Mouse (Mus musculus) splenic B cell, adult 2 months (primary cell): ENCODE results near the gene Kxd1.

Source experiments
- DNase-seq: peaks from one replicate; pipeline ENCODE4 v3.0.0-alpha.2; 2011; ENCODE audit warnings: low read depth, low spot score
- H3K27me3 ChIP-seq: 2 replicates; pipeline ENCODE4 v1.6.1; 2012; ENCODE audit warnings: mild to moderate bottlenecking, low read length, moderate library complexity, mixed read lengths; ENCODE audit not compliant: control insufficient read depth, poor library complexity, insufficient read depth, severe bottlenecking
- H3K36me3 ChIP-seq: 2 replicates; pipeline ENCODE4 v1.6.1; 2012; ENCODE audit warnings: mild to moderate bottlenecking, low read length, moderate library complexity, mixed read lengths; ENCODE audit not compliant: control insufficient read depth, poor library complexity, insufficient read depth, severe bottlenecking

Kxd1 gene

DNA sequence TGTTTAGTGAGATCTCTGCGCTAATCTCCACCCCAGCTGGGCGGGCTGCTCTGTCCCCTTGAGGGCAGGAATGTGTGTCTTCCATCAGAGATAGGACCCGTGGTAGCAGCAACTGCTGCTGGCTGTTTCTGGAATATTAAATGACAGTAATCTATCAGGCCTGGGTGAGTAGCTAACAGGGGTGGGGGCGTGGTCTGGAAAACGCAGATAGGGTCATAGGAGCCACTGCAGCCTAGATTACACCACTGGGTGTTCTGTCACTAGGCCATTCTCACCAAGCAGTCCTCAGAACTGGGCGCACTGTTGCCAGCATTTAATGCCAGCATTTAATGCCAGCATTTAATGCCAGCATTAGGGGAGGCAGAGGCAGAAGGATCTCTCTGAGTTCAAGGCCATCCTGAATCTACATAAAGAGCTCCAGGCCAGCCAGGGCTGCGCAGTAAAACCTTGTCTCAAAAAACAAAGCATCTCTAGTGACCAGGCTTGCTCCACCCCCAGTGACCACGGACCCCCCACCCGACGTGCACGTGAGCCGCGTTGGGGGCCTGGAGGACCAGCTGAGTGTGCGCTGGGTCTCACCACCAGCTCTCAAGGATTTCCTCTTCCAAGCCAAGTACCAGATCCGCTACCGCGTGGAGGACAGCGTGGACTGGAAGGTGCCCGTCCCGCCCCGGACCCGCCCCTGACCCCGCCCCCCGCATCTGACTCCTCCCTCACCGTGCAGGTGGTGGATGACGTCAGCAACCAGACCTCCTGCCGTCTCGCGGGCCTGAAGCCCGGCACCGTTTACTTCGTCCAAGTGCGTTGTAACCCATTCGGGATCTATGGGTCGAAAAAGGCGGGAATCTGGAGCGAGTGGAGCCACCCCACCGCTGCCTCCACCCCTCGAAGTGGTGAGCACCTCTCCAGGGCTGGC lies 27.1 kb downstream of the Kxd1 start:
- no peaks in the 10 kb centered on the region for H3K36me3 ChIP-seq
- H3K27me3 ChIP-seq: no peaks in the 10 kb centered on the region
- DNase-seq: peak; percentile 82

DNA sequence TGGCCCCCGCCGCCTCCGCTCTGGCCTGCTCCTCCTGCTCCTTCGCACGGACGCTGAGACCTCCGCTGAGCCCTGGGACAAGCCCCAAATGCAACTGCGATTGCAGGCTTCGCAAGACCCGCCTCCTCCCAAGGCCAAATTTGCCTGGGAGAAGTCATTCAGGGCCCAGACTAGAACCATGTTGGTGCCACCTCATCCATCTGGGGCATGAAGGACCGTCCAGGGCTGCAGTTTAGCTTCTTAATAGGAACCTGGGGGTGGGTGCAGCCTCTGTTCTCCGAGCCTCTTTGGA lies 32.0 kb downstream of the Kxd1 start:
- DNase-seq: no peak
- no peaks in the 10 kb centered on the region for H3K36me3 ChIP-seq
- H3K27me3 ChIP-seq: peaks cover 2% of the 10 kb centered on the region; the same call in 1 of the 2 replicates

GRCm38 (mm10) chr8:70495001-70495770 lies 32.6 kb downstream of the Kxd1 start:
- no peaks in the 10 kb centered on the region for H3K36me3 ChIP-seq
- DNase-seq: no peak

GRCm38 (mm10) chr8:70494416-70494945 lies 33.3 kb downstream of the Kxd1 start:
- DNase-seq: peak; percentile 64

More at GRCm38 (mm10) chr8:70495001-70495770, 32.6 kb downstream of the Kxd1 start:
- peaks cover 2% of the 10 kb centered on the region; the same call in 1 of the 2 replicates for H3K27me3 ChIP-seq

DNA sequence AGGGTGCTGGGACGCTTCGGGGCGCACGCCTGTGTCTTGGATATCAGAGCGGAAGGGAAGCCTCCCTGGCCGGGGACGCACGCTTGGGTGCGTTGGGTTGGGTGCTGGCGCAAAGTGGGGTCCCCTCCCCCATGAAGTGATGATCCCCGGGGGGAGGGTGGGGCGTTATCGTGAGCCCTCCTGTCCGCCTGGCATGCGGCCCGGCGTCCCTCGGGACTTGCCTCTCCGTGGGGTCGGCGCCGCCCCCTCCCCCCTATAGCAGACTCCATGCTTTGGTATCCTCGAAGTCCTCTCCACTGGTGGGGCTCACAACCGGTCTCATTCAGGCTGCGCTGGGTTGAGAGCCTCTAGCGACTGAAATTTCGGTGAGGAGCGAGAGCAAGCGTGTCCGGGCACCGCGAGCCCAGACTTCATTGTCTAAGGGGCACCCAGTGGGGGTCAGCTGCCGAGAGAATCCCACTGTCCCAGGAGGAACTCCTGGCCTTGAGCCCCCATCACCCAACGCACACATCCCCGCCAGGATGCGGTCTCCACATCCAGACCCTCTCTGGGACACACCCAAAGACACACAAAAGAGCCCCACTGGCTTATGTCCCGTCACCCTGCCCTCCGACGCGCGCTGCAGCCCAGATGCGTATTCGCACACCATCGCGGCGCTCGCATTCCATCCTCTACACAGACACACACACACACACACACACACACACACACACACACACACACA lies 33.9 kb downstream of the Kxd1 start:
- no peak for DNase-seq
- peaks cover 2% of the 10 kb centered on the region for H3K27me3 ChIP-seq
- H3K36me3 ChIP-seq: no peaks in the 10 kb centered on the region

More at GRCm38 (mm10) chr8:70494416-70494945, 33.3 kb downstream of the Kxd1 start:
- Histone ChIP-seq H3K36me3 (no peaks in the 10 kb centered on the region), H3K27me3 (peaks cover 2% of the 10 kb centered on the region; the same call in 1 of the 2 replicates)

DNA sequence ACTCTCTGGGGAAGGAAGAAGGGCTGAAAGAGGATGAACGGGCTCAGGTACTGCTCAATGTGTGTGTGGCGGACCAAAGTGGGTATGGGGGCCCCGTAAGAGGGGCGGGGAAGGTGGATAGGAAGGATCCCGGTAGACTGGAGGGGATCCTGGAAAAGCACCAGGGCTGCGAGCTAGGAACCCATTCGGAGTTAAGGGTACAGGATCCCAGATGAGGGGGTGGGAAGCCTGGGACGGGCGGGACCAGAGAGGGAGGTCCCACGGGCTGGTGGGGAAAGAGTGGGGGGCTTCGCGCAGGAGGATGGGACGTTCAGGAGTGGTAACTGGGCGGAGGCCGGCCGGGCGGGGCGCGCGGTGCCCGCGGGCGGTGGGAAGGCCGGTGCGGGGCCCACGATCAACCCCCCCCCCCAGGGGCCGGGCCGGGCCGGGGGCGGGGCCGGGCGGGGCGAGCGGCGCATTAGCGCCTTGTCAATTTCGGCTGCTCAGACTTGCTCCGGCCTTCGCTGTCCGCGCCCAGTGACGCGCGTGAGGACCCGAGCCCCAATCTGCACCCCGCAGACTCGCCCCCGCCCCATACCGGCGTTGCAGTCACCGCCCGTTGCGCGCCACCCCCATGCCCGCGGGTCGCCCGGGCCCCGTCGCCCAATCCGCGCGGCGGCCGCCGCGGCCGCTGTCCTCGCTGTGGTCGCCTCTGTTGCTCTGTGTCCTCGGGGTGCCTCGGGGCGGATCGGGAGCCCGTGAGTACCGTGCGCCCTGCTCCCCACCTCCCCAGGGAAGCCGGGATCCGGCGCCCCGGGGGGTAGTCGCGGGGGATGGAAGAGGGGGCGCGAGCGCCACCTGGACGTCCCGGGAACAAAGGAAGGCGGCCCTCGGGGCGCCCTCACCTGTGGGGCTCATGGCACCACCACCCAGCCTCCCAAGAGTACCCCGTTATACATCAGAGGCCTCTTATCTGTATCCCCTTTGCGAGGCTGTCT lies 34.8 kb downstream of the Kxd1 start, which contains the start of gene Crlf1:
Gene Crlf1 (plus strand): TSS at position 495 of the 977 bp plus-strand sequence.
- Histone ChIP-seq H3K27me3 (peaks cover 2% of the 10 kb centered on the region), H3K36me3 (no peaks in the 10 kb centered on the region)
- no peak for DNase-seq

DNA sequence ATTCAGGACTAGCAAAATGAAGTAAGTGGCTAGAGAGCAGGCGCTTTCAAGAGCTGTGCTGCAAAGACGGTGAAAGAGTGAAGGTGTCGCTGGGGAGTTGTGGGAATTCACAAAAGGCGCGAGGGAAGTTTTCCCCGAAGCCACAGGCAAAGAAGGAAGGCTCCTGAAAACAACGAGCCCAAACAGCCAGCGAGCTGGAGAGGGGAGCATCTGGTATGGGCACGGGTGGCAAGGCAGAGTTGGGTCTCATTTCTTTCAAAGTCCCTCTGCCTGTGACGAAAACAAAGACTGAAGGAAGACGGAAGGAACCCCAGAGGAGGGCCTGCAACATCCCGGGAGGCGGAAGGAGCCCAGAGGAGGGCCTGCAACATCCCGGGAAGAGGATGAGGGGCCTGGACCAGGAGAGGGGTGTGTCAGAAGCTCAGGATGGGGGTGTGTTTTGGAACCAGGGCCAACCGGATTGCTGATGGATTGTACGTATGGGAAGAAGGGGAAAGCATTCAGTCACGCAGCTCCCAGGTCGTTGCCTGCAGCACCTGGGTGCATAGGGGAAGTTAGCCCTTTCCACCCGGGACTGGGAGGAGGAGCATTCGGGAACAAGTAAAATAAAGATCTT lies 36.8 kb downstream of the Kxd1 start:
- no peaks in the 10 kb centered on the region for H3K36me3 ChIP-seq
- DNase-seq: no peak
- H3K27me3 ChIP-seq: peaks cover 2% of the 10 kb centered on the region

DNA sequence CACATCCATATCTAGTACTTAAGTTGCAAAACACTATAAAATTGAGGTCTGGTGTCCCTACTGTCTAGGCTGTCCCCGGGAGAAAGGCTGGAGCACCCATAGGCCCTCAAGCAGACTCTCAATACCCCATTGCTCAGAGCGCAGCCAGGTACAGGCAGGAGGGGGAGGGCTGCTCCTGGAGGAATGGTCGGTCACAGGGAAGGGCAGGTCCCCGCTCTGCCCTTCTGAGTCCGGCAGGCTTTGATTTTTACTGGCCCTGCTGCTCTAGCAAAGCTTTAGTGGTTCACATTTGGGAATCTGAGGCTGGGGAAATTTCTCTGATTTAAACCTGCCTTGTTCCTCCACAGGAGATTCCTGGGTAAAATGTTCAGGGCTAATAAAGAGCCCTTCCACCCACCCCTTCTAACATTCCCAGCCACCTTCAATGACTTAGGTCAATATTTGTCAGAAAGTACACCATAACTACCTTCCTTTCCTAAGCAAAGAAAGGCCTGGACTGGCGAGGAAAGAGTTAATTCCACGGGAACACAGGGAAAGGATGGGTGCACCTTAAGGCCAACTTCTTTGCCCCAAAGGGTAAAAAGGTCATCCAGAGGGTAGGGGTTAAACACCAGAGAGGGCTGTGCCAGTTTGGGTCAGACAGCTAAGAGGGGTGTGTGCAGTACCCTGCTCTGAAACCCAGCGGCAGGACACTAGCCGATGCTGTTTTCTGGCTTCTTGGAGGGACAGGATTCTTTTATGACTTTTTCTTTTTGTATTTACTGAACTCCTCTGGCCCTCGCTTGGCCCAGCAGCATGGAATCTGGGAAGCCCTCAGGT lies 37.5 kb downstream of the Kxd1 start:
- H3K36me3 ChIP-seq: no peaks in the 10 kb centered on the region
- no peak for DNase-seq
- peaks cover 2% of the 10 kb centered on the region for H3K27me3 ChIP-seq

GRCm38 (mm10) chr8:70489576-70489975 lies 38.2 kb downstream of the Kxd1 start:
- H3K27me3 ChIP-seq: peaks cover 2% of the 10 kb centered on the region
- H3K36me3 ChIP-seq: no peaks in the 10 kb centered on the region
- DNase-seq: no peak

GRCm38 (mm10) chr8:70488931-70489470 lies 38.8 kb downstream of the Kxd1 start:
- DNase-seq: no peak
- Histone ChIP-seq H3K36me3 (no peaks in the 10 kb centered on the region), H3K27me3 (peaks cover 2% of the 10 kb centered on the region)

- Histone ChIP-seq H3K36me3 (no peaks in the 10 kb centered on the region), H3K27me3 (peaks cover 2% of the 10 kb centered on the region)
- DNase-seq: no peak
Measured at GRCm38 (mm10) chr8:70487993-70488796, 39.6 kb downstream of the Kxd1 start.
